ENCODE assay signal across 15 mouse cellular contexts in genomic region chr1:125839746-125840392, GRCm38 (mm10).
DNase-seq lines count a peak whose midpoint lies in the region; ATAC-seq and TF ChIP-seq lines count a peak whose summit lies in the region.
"Had no signal": no experiment of that assay in that cellular context is flagged by ENCODE, and none has a peak within 500 bp of the region (broad histone marks: within the 10 kb centered on the region; RNA-seq: fewer than 3 reads in every experiment).

No protein-coding gene starts in this region.

- H3K9me3 ChIP-seq in forebrain, embryonic 13.5 days (replicated peaks), result no peaks in the 10 kb centered on the region
- H3K9me3 ChIP-seq in forebrain, postnatal 0 days (ENCODE audit: low read length), result no peaks in the 10 kb centered on the region
- H3K9me3 ChIP-seq: limb, embryonic 10.5 days; liver, embryonic 15.5 days had no signal

- H3K4me1 ChIP-seq in forebrain, embryonic 13.5 days, result peaks cover 3% of the 10 kb centered on the region; the same call in 1 of the 2 replicates
- no peaks in the 10 kb centered on the region for H3K4me1 ChIP-seq in forebrain, postnatal 0 days (ENCODE audit: insufficient read depth)
- H3K4me1 ChIP-seq: liver, embryonic 15.5 days had no signal

- H3K9ac ChIP-seq in forebrain, embryonic 13.5 days, result no peak overlapping the region
- H3K9ac ChIP-seq in forebrain, postnatal 0 days, result no peak overlapping the region
- H3K9ac ChIP-seq: liver, embryonic 15.5 days had no signal

- DNase-seq in forebrain, postnatal 0 days, result no peak
- DNase-seq in brain, adult 2 months (ENCODE audit: low read depth, low spot score), result peak; percentile 82
- DNase-seq in cerebellum, postnatal 14 days, result peak; percentile 85 to 89
- DNase-seq in retina, embryonic 14.5 days (ENCODE audit: low spot score), result peak; percentile 4
- DNase-seq in adrenal gland, adult 2 months, result no peak
- DNase-seq in left cerebral cortex, postnatal 36 days (ENCODE audit: low spot score in 2 of 2), result no peak
- DNase-seq in ovary, adult 18-20 months (ENCODE audit: low spot score), result no peak
- DNase-seq: adrenal gland, postnatal 36 days; heart, postnatal 4 days; lung, postnatal 36 days; right cerebral cortex, postnatal 25 days had no signal

- ATAC-seq in forebrain, embryonic 13.5 days, result peak; percentile 50; the same call in 1 of the 2 replicates
- ATAC-seq in forebrain, postnatal 0 days, result no peak

- no peak overlapping the region for H3K4me3 ChIP-seq in forebrain, embryonic 13.5 days
- no peak overlapping the region for H3K4me3 ChIP-seq in forebrain, postnatal 0 days (ENCODE audit: low read depth, low read length)
- H3K4me3 ChIP-seq: erythroblast, embryonic 14.5 days; limb, embryonic 10.5 days; liver, embryonic 15.5 days had no signal

- WGBS in forebrain, embryonic 13.5 days, result 47% methylated on average over 13 of the region's 13 CpGs
- WGBS in forebrain, postnatal 0 days, result 50% methylated on average over 13 of the region's 13 CpGs

- H3K4me2 ChIP-seq in forebrain, embryonic 13.5 days, result no peak overlapping the region
- no peak overlapping the region for H3K4me2 ChIP-seq in forebrain, postnatal 0 days (ENCODE audit: low read depth)
- H3K4me2 ChIP-seq: liver, embryonic 15.5 days had no signal

- intact Hi-C loops in left cerebral cortex, postnatal 36 days (cut with DNase I), result no loop called here

- TF ChIP-seq CTCF in forebrain, postnatal 0 days (IDR thresholded peaks at IDR 0.05; ENCODE audit: low read depth), result no peak

- H3K36me3 ChIP-seq in forebrain, embryonic 13.5 days (ENCODE audit: poor library complexity, severe bottlenecking), result no peaks in the 10 kb centered on the region
- no peaks in the 10 kb centered on the region for H3K36me3 ChIP-seq in forebrain, postnatal 0 days (ENCODE audit: insufficient read depth)
- H3K36me3 ChIP-seq: limb, embryonic 10.5 days; liver, embryonic 15.5 days had no signal

- H3K27ac ChIP-seq in forebrain, embryonic 13.5 days, result no peak overlapping the region
- no peak overlapping the region for H3K27ac ChIP-seq in forebrain, postnatal 0 days (ENCODE audit: low read depth, low read length)
- H3K27ac ChIP-seq: limb, embryonic 10.5 days; liver, embryonic 15.5 days had no signal

- no peaks in the 10 kb centered on the region for H3K27me3 ChIP-seq in forebrain, embryonic 13.5 days
- no peaks in the 10 kb centered on the region for H3K27me3 ChIP-seq in forebrain, postnatal 0 days (ENCODE audit: insufficient read depth, low read length)
- H3K27me3 ChIP-seq: liver, embryonic 15.5 days had no signal

Comparison
In these comparisons a context has a peak if more than half of its experiments do, and no peak if none do; other contexts are left out.
1. DNase-seq: peak in brain, adult 2 months (single experiment), cerebellum, postnatal 14 days (2 of 2) and retina, embryonic 14.5 days (single experiment); none in forebrain, postnatal 0 days (single experiment), adrenal gland, adult 2 months (single experiment), left cerebral cortex, postnatal 36 days (0 of 2) and ovary, adult 18-20 months (single experiment).